Comparison of ENCODE assay signal across 8 mouse cellular contexts in the genomic region with DNA sequence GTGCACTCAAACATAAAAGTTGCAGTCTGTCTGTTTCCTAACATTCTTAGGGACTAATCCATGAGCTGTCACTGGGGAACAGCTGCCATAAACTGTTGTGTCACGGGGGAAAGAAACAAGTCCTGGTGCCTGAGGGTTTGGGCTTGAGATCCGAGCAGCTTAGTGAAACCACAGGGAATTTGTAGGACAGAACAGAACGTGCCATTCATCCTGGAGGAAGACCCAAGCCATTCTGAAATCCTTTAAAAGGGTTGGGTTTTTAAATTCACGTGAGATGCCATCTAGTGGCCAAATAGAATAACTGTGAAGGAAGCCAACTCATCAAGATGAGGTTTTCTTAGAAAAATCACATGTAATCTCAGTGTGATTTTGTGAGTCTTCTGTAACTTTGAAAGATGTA. TPM values are rescaled to one million over a fixed set of nuclear protein-coding genes. Genes with fewer than 3 reads are reported as not detected.
DNase-seq lines count a peak whose midpoint lies in the region; ATAC-seq and TF ChIP-seq lines count a peak whose summit lies in the region.
"Had no signal": no experiment of that assay in that cellular context is flagged by ENCODE, and none has a peak within 500 bp of the region (broad histone marks: within the 10 kb centered on the region; RNA-seq: fewer than 3 reads in every experiment).

No protein-coding gene starts in this region.

- no peak overlapping the region for H3K9ac ChIP-seq in kidney, postnatal 0 days (ENCODE audit: low read depth, low read length)
- H3K9ac ChIP-seq in ES-E14 (ENCODE audit: insufficient read depth, low read depth, low read length, poor library complexity, severe bottlenecking), result no peak overlapping the region
- H3K9ac ChIP-seq: heart, embryonic 13.5 days had no signal

- TF ChIP-seq POLR2A in brain, embryonic 14.5 days (IDR thresholded peaks at IDR 0.05; ENCODE audit: borderline replicate concordance, extremely low read depth, insufficient read depth, insufficient read length, poor library complexity, severe bottlenecking), result no peak

- TF ChIP-seq CTCF in kidney, postnatal 0 days (IDR thresholded peaks at IDR 0.05; ENCODE audit: low read depth), result peak; percentile 79
- TF ChIP-seq CTCF in brain, embryonic 14.5 days (IDR thresholded peaks at IDR 0.05; ENCODE audit: borderline replicate concordance, extremely low read depth, insufficient read depth, insufficient read length), result peak; percentile 45; the same call in 1 of the 2 replicates

- DNase-seq in kidney, postnatal 0 days (ENCODE audit: low spot score), result peak; percentile 94
- DNase-seq in kidney, adult 11 months, result no peak
- DNase-seq in ES-E14 (ENCODE audit: low read depth, low spot score), result no peak
- peak; percentile 79 for DNase-seq in brain, embryonic 14.5 days (ENCODE audit: low read depth)
- DNase-seq in heart, postnatal 10 days, result peak; percentile 30 to 49
- peak; percentile 82 for DNase-seq in retina, postnatal 1 day
- no peak for DNase-seq in thymus, postnatal 10 days (ENCODE audit: low spot score in 2 of 2)

- intact Hi-C loops in heart, postnatal 10 days (cut with DNase I), result loop anchor here (2.0 to 5.0 kb wide), 2 partner anchors 93 to 650 kb away; no protein-coding TSS in a partner anchor

- no peak overlapping the region for H3K4me3 ChIP-seq in kidney, postnatal 0 days (replicated peaks; ENCODE audit: low read depth, low read length)
- H3K4me3 ChIP-seq in ES-E14 (ENCODE audit: insufficient read depth in 1 of 2, low read depth in 1 of 2, low read length in 2 of 2, poor library complexity in 1 of 2, severe bottlenecking in 1 of 2), result no peak overlapping the region
- H3K4me3 ChIP-seq: heart, embryonic 13.5 days had no signal

- no peaks in the 10 kb centered on the region for H3K4me1 ChIP-seq in kidney, postnatal 0 days (replicated peaks; ENCODE audit: insufficient read depth, low read length)
- H3K4me1 ChIP-seq in ES-E14 (ENCODE audit: control insufficient read depth in 2 of 2, insufficient read depth in 2 of 2, low read length in 2 of 2, poor library complexity in 1 of 2), result peaks cover 0 to 1% of the 10 kb centered on the region in 2 experiments; a peak in 2 of 4 replicates

- H3K4me2 ChIP-seq in kidney, postnatal 0 days (ENCODE audit: low read length), result no peak overlapping the region
- H3K4me2 ChIP-seq: heart, embryonic 13.5 days had no signal

- H3K36me3 ChIP-seq in kidney, postnatal 0 days (ENCODE audit: insufficient read depth, low read length), result 0 out of 2 replicates have a peak, but pooled peaks cover 12% of the 10 kb centered on the region
- H3K36me3 ChIP-seq in ES-E14 (ENCODE audit: control insufficient read depth, insufficient read depth, low read length, poor library complexity, severe bottlenecking), result peaks cover 12% of the 10 kb centered on the region

- H3K9me3 ChIP-seq in kidney, postnatal 0 days (replicated peaks; ENCODE audit: low read length), result no peaks in the 10 kb centered on the region
- H3K9me3 ChIP-seq in ES-E14 (ENCODE audit: control insufficient read depth, insufficient read depth, low read depth, low read length), result no peaks in the 10 kb centered on the region
- H3K9me3 ChIP-seq: heart, embryonic 13.5 days had no signal

- H3K27me3 ChIP-seq in kidney, postnatal 0 days (ENCODE audit: insufficient read depth, low read length), result no peaks in the 10 kb centered on the region

- in situ Hi-C loops in ES-E14 (cut with MboI; ENCODE audit: low sequenced_read_pairs in 2 of 2, unreplicated experiment in 2 of 2), result loop anchor here in 1 of 2 experiments (10.0 kb wide), 1 partner anchor 307 kb away; a partner anchor contains a TSS

- no peak for ATAC-seq in kidney, postnatal 0 days (replicated peaks; ENCODE audit: low FRiP score, low read depth)

- no peak overlapping the region for H3K27ac ChIP-seq in kidney, postnatal 0 days
- no peak overlapping the region for H3K27ac ChIP-seq in ES-E14 (ENCODE audit: insufficient read depth, low read depth, low read length, poor library complexity, severe bottlenecking)
- H3K27ac ChIP-seq: heart, embryonic 13.5 days had no signal

- WGBS in kidney, postnatal 0 days, result 2% methylated on average over 4 of the region's 4 CpGs

TF ChIP-seq in ES-E14, 5 proteins besides CTCF, POLR2A, EP300 and RAD21:
- TF ChIP-seq ZNF384 (IDR thresholded peaks at IDR 0.05; ENCODE audit: low read depth, low read length) (no peak), ZC3H11A (IDR thresholded peaks at IDR 0.05; ENCODE audit: borderline replicate concordance, low read depth, low read length) (peak; percentile 49; the same call in 1 of the 2 replicates)
TF ChIP-seq in ES-E14: peak in this region for 1.

RNA-seq across cellular contexts. Expression of a gene that starts 58.5 kb away (rescaled TPM):
- 12.8 and 14.3 TPM in 2 replicates for polyA plus RNA-seq in kidney, postnatal 0 days (2015; fragmentation: Nextera tagmentation; extraction: Ambion mirVana)
- total RNA-seq in ES-E14 (2012; rRNA removed), result 9.5 and 9.6 TPM in 2 replicates
- polyA plus RNA-seq in brain, embryonic 14.5 days (2012; rRNA removed), result 7.4 and 19.2 TPM in 2 replicates
- 100 to 1,000 TPM; 222 to 225 TPM for total RNA-seq in heart, postnatal 10 days (2021)

Comparison
In these comparisons a context has a peak if more than half of its experiments do, and no peak if none do; other contexts are left out.
1. DNase-seq: peak in kidney, postnatal 0 days (single experiment), brain, embryonic 14.5 days (single experiment), heart, postnatal 10 days (2 of 2) and retina, postnatal 1 day (single experiment); none in kidney, adult 11 months (single experiment), ES-E14 (single experiment) and thymus, postnatal 10 days (0 of 2).
2. RNA of a gene that starts 58.5 kb away (total RNA-seq): 222 to 225 TPM in heart, postnatal 10 days; 9.5 to 9.6 TPM in ES-E14; every median in the first group is over 10 times any median in the second.